Mouse (Mus musculus) retina, embryonic 14.5 days (tissue): ENCODE results near the gene Prss28.

Experiments
- DNase-seq: peaks from one replicate; pipeline ENCODE4 v3.0.0-alpha.2; 2015; ENCODE audit warnings: low spot score

The Prss28 gene

GRCm38 (mm10) chr17:25341490-25341889 is 33.0 kb downstream of the Prss28 start:
- DNase-seq, result no peak

GRCm38 (mm10) chr17:25345462-25345861 is 37.0 kb downstream of the Prss28 start, which contains the start of gene Tpsab1:
Tpsab1 (minus strand) TSS chr17:25345562.
- no peak for DNase-seq

GRCm38 (mm10) chr17:25361291-25361690 is 52.8 kb downstream of the Prss28 start:
- DNase-seq, result no peak
